Mouse (Mus musculus) heart, embryonic 11.5 days (tissue): ENCODE measurements around the gene Txlnb. TPM values are rescaled to one million over a fixed set of nuclear protein-coding genes. Genes with fewer than 3 reads are reported as not detected.

Experiments used
- ATAC-seq: fragments of 200-750 bp; cut with Nextera tagmentation; replicated peaks from 2 replicates; pipeline ENCODE4 v1.8.0; 2017; ENCODE audit warnings: moderate library complexity; ENCODE audit not compliant: insufficient number of reproducible peaks, low FRiP score, low TSS enrichment
- H3K27ac ChIP-seq: fragments of 300-500 bp; sonication (generic); 2 replicates; pipeline ENCODE4 v1.5.1; 2014; ENCODE audit warnings: mild to moderate bottlenecking, low read depth, low read length
- H3K27me3 ChIP-seq: fragments of 300-500 bp; sonication (generic); 2 replicates; pipeline ENCODE4 v1.6.1; 2014; ENCODE audit warnings: mild to moderate bottlenecking, low read length, mixed read lengths; ENCODE audit not compliant: control insufficient read depth, insufficient read depth
- H3K36me3 ChIP-seq: fragments of 300-500 bp; sonication (generic); 2 replicates; pipeline ENCODE4 v1.6.1; 2014; ENCODE audit warnings: mild to moderate bottlenecking, low read length, moderate library complexity, mixed read lengths; ENCODE audit not compliant: control insufficient read depth, insufficient read depth
- H3K4me1 ChIP-seq: fragments of 300-500 bp; sonication (generic); 2 replicates; pipeline ENCODE4 v1.6.1; 2014; ENCODE audit warnings: low read length; ENCODE audit not compliant: control insufficient read depth, insufficient read depth
- H3K4me2 ChIP-seq: fragments of 300-500 bp; sonication (generic); 2 replicates; pipeline ENCODE4 v1.6.1; 2014; ENCODE audit warnings: mild to moderate bottlenecking, moderate library complexity
- H3K4me3 ChIP-seq: fragments of 300-500 bp; sonication (generic); 2 replicates; pipeline ENCODE4 v1.5.1; 2014; ENCODE audit warnings: low read depth, low read length
- H3K9ac ChIP-seq: fragments of 300-500 bp; sonication (generic); 2 replicates; pipeline ENCODE4 v1.6.1; 2014; ENCODE audit warnings: mild to moderate bottlenecking, low read depth, low read length, moderate library complexity
- H3K9me3 ChIP-seq: fragments of 300-500 bp; sonication (generic); replicated peaks from 2 replicates; pipeline ENCODE4 v1.6.1; 2016; ENCODE audit warnings: low read length; ENCODE audit not compliant: control insufficient read depth
- WGBS: fragments of 180-500 bp; shearing (Covaris S2); extraction: QIAGEN DNeasy Blood & Tissue Kit; methylation state at CpG from one replicate; pipeline ENCODE4 v1.1.7; 2014; ENCODE audit not compliant: insufficient replicate concordance; 5-methylcytosine and 5-hydroxymethylcytosine counted together
- polyA plus RNA-seq: library from polyadenylated mRNA; unstranded; fragments of >200 nt; fragmentation: Nextera tagmentation; extraction: Ambion mirVana; gene quantifications from 2 replicates; pipeline ENCODE4 v1.2.1, GENCODE M21; 2014

The Txlnb gene
- polyA plus RNA-seq, 1 experiment from 2014 or later = 37.4 TPM

DNA sequence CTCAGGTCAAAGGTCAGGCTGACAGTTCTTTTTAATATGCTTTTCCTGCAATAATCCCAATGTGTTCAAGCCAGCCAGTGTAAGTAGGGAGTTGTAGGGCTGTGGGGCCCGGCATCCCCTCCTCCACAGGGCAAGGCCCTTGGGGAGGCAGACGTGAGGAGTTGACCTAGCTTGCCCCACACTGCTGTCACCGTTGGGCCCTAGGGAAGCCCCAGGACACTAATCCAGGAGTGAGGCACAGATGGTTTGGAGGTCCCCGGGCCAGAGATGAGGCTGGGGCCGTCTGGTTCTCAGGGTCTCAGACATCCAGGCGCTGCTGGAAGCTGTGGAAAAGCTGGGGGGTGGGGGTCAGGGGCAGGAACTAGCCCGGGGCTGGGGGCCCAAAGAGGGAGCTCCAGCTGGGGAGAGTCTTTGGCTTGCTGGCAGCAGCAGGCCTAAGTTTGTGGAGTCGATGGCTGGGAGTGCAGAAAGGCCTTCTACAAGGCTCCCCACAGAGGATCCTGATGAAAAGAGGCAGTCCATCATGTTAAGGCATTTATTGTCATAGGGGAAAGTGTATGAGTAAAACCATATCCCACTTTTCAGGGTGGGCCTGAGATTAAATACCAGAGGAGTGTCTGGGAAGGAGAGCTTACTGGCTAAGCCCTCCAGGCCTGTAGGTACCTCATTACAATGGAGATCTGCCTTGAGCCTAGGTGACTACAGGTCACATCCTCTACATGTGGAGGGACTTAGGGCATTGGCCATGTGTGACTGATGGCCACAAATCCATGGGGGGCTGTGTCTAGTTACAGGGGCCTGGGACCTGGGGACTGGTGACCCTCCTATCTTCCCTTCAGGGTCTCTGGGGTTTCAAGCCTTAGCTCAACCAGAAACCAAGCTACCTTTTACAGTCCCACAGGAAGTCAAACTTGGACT is 82.2 kb downstream of the Txlnb start:
- no peaks in the 10 kb centered on the region for H3K27me3 ChIP-seq
- no peak overlapping the region for H3K4me2 ChIP-seq
- H3K9me3 ChIP-seq = no peaks in the 10 kb centered on the region
- H3K9ac ChIP-seq = no peak overlapping the region
- no peaks in the 10 kb centered on the region; the same call in 1 of the 2 replicates for H3K4me1 ChIP-seq
- H3K4me3 ChIP-seq = no peak overlapping the region
- no peaks in the 10 kb centered on the region for H3K36me3 ChIP-seq
- 34% methylated on average over 8 of the region's 8 CpGs for WGBS
- H3K27ac ChIP-seq = no peak overlapping the region
- ATAC-seq = no peak

DNA sequence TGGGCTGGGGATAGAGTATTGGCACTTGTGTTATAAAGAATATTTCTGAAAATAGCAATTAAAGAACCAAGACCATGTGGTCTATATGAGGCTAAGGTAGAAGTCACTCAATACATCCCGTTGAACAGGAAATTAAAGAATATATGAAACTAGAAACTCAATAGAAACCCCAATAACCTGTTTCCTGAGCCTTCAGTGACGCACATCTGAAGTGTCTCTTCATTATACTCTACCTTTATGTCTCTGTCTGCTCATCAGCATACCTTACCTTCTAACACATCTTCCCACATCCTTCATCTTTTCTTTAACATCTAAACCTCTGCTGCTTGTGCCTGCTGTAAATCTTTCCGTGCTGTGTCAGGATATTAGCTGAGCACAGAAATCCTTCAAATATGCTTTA is 84.0 kb downstream of the Txlnb start:
- 83% methylated on average over 3 of the region's 3 CpGs for WGBS
- no peak overlapping the region for H3K4me2 ChIP-seq
- H3K27ac ChIP-seq = no peak overlapping the region
- no peak overlapping the region for H3K4me3 ChIP-seq
- H3K9me3 ChIP-seq = no peaks in the 10 kb centered on the region
- no peak for ATAC-seq
- H3K9ac ChIP-seq = no peak overlapping the region
- H3K4me1 ChIP-seq = no peaks in the 10 kb centered on the region; the same call in 1 of the 2 replicates
- no peaks in the 10 kb centered on the region for H3K27me3 ChIP-seq
- H3K36me3 ChIP-seq = no peaks in the 10 kb centered on the region

GRCm38 (mm10) chr10:17880724-17881123 is 84.7 kb downstream of the Txlnb start:
- H3K9ac ChIP-seq = no peak overlapping the region
- H3K27me3 ChIP-seq = no peaks in the 10 kb centered on the region
- no peak overlapping the region for H3K4me2 ChIP-seq
- no peaks in the 10 kb centered on the region for H3K36me3 ChIP-seq
- 58% methylated on average over 2 of the region's 2 CpGs for WGBS
- no peak for ATAC-seq
- H3K4me3 ChIP-seq = no peak overlapping the region
- H3K9me3 ChIP-seq = no peaks in the 10 kb centered on the region
- H3K27ac ChIP-seq = no peak overlapping the region
- H3K4me1 ChIP-seq = no peaks in the 10 kb centered on the region; the same call in 1 of the 2 replicates

Other genes with a start within 250 kb of the Txlnb start
- 35.4 and 42.6 TPM in 2 replicates for gene Cited2, start 73.0 kb upstream of the Txlnb start, polyA plus RNA-seq
- 4.0 and 5.3 TPM in 2 replicates for gene Heca, start 151.8 kb downstream of the Txlnb start, polyA plus RNA-seq
- 210 and 221 TPM in 2 replicates for gene Abracl, start 227.1 kb downstream of the Txlnb start, polyA plus RNA-seq